Mouse (Mus musculus): ENCODE data around the gene Ip6k1.

Gene Ip6k1

DNA sequence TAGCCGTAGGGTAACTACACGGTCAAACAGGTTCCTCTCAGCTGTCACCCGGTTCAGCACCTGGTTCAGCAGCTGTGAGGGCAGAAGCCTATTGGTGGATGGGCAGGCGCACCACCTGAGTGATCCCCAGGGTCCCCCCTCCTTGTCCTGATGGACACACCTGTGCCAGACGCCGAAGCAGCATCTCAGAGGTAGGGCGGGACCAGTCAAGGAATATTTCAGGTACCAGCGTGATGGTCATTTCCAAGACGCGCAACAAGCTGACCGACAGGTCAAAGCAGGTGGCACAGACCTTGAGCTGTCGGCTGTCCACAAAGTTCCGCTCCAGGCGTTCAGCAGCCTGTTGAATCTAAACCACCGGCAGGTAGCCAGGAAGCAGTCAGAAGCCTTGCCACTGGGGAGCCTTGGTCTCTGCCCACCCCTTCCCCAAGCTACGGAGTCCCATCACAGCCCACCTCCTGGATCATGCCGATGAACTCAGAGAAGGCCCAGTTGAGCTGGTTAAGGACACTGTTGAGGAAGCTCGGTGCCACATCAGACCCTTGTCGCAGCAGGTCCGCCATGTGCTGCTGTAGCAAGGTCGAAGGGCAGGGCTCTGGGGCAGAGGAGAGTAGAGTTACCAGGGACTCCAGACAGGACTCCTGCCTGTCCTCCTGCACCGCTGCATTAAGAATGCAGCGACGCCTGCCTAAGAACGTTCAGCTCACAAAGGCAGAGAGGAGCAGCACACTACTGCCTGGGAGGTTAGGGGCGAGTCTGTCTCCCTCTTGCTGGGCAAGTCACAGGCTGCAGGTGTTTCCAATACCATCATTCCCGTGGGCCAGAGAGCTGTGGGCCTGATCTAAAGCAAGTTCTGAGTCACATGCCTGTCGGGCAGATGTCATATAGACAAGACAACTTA, 54.3 kb downstream of the Ip6k1 start:
- in situ Hi-C loops (cut with MseI, MboI): no loop called here

DNA sequence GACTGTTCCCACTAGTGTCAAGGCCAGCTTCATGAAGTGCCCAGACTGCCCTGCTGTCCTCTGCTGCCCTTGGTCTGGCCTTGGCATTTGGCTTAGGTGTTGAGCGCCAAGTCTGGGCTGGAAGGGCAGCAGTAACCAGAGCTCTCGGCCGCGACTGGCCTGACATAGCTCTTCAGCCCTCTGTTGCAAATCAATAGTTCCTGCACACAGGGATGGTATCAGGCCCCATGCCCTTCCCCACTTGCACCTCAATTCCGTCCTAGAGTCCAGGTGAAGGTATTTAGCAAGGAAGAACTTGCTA, 54.9 kb downstream of the Ip6k1 start:
- in situ Hi-C loops (cut with MseI, MboI): no loop called here

DNA sequence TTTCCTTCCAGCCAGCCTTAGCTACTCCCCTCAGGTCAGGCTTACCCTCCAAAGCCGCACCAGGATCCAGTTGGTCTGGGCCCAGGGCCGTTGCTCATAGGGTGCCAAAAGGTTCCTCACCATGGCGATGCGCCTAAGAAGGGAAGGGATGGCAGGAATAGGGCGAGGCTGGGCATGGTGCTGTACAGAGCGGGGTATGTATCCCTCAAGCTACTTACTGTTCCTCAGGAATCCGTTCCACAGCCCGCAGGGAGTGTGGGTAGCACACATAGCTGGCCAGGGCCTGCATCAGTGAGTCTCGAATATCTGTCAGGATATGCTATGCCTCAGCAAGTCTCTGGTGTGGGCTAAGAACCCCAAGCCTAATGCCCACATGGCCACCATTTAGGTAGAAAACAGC, 56.0 kb downstream of the Ip6k1 start:
- in situ Hi-C loops (cut with MseI, MboI): no loop called here

DNA sequence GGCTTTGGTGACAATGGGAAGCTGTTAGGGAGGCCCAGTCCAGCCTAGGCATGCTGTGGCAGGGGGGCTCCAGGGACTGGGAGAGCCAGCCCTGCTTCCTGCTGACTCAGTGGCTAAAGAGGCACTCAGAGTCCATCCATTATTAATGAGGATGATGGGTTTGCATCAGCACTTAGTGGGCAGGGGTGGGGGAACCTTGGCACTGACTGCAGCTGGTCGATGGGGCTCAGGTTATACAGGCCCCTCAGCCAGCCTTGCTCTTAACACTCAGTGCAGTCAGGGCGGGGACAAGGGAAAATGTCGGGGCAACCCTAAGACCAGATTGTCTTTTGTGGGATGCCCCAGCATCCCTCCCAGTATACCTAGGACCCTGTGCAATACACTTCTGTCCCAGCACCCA, 59.8 kb downstream of the Ip6k1 start:
- in situ Hi-C loops (cut with MseI, MboI): no loop called here

DNA sequence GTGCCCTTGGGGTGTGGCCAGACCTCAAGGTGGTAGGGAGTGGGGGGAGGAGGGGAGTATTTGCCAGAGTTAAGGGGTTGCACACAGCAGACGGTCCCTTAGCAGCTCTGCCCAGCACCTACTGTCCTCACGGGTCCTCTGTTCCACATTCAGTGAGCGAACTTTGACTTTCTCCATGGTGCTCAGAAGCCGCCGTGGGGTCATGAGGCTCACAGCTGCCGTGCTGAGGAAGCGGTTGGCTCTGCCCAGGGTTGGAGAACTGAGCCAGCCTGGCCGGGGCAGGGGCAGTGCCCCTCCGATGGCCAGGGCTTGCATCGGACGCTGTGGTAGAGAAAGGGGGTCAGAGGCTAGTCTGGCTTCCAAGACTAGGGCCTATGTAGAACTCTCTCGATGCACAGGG, 61.1 kb downstream of the Ip6k1 start:
- in situ Hi-C loops (cut with MseI, MboI): no loop called here

DNA sequence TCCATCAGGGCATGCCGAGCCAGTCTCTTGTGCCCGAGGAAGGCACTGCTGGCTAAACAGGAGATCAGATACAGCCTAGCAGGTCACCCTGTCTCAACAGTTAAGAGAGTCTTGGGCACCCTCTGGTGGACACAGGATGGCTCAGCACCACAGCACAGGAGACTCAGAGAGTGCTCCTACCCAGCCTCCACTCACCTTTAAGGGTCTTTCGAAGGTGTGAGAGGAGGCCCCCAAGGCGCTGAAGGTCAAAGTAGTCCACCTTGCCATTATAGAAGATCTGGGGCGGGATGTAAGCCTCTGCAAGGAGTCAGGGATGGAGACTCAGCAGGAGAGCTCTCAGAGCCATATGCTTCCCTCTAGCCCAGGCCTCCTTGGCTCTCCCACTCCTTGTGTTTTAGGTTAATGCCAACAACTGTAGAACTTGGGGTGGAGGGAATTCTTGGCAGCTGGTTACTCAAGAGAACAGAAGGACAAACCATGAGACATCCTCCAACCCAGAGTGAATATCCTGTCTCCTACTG, 63.2 kb downstream of the Ip6k1 start:
- in situ Hi-C loops (cut with MseI, MboI): no loop called here

DNA sequence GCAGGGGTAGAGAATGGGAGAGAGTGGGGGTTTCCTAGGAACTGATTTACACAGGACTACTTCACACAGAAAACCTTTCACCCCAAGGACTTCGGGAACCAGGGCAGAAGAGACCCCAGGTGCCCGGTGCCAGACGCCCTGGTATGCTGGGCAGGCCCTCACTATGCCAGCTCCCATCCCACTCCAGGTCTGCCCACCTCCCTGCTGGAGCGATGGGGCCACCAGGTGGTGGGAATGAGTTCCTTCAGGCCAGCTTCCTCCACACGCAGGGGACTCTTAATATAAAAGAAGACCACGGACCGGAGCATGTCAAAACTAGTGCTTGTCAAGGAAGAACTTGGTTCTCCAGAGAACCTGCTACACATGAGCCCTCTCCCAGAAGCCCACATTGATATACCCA, 64.9 kb downstream of the Ip6k1 start:
- in situ Hi-C loops (cut with MseI, MboI): no loop called here

DNA sequence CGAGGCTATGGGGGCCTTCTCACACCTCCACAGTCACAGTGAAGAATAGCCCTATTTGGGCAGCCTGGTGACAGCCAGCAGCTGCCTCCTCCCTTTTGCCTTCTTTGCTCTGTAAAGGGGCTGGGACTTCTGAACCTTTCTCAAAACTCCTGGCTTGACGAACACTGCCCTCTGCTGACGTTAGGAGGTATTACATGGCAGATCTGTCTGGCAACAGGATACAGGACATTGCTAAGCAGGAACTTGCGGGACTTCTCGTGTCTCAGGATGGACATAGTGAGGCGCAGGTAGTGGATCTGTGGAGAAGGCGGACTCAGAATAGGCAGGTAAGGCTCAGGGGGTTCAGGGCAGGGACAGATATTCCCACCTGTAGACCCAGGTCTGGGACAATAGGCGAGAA, 65.6 kb downstream of the Ip6k1 start:
- in situ Hi-C loops (cut with MseI, MboI): no loop called here

DNA sequence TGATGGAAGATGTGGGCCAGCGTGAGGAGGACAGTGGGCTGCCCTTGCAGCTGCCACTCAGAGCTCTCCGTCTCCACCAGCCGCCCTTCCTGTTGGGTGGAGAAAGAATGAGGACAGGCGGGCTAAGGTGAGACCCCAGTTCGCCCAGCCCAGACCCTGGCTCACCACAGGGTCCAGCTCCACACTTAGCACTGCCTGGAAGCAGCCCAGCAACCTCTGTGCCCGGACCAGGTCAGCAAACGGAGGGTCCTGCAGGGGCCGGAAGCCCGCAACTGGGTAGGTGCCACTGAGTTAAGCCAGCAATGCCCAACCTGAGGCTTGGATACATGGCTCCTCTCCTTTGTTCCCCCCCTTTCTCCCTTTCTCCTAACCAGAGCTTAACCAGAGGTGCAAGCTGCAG, 66.7 kb downstream of the Ip6k1 start:
- in situ Hi-C loops (cut with MseI, MboI): no loop called here

DNA sequence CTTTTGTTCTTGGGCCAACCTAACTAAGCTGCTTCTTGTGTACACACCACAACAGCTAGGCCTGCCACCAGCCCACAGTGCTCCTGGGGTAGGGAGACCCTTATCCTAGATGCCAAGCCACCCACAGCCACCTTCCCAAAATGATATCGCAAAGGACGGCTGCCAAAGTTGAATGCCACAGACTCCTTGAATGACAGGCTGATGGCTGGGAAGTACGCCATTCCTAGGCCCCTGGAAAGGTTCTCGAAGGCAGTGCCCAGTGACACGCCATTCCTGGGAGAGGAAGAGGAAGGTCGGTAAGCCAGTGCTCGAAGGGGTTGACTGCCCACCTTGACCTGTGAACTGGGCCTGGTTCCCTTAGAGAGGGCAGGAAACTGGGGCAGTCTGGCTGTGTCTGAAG, 67.2 kb downstream of the Ip6k1 start:
- in situ Hi-C loops (cut with MseI, MboI): no loop called here

DNA sequence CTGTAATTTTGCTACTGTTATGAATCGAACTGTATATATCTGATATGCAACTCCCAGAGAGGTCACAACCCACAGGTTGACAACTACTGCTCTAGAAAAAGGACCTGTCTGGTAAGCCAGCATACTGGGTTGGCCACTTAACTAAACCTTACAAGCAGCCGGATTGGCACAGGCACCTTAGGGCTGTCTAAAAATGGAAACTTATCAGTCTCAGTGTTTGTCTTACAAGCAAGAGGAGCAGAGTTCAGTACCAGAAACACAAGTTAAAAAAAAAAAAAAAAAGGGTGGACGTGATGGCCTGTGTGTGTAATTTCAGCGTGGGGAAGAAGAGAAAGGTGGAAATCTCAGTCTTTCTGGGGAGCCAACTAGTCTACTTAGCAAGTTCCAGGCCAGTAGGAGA, 69.5 kb downstream of the Ip6k1 start:
- in situ Hi-C loops (cut with MseI, MboI): no loop called here

DNA sequence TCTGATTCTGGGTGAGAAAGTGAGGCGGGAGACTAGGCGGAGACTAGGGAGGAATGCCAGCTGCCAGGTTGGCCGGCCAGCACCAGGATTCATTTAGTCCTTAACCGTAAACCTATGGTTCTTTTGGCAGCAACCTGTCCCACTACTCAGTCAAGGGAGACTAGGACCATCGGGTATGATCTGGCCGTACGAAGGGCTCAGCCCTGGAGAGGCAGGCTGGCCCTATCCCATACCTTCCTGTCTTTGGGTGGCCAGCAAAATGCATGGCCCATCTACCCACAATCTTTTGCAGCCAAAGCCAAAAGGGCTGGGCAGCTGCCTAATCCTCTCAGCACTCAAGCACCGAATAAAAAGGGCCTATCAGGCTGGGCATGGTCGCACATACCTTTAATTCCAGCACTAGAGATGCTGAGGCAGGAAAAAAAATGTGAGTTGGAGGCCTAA, 70.2 kb downstream of the Ip6k1 start:
- in situ Hi-C loops (cut with MseI, MboI): no loop called here

DNA sequence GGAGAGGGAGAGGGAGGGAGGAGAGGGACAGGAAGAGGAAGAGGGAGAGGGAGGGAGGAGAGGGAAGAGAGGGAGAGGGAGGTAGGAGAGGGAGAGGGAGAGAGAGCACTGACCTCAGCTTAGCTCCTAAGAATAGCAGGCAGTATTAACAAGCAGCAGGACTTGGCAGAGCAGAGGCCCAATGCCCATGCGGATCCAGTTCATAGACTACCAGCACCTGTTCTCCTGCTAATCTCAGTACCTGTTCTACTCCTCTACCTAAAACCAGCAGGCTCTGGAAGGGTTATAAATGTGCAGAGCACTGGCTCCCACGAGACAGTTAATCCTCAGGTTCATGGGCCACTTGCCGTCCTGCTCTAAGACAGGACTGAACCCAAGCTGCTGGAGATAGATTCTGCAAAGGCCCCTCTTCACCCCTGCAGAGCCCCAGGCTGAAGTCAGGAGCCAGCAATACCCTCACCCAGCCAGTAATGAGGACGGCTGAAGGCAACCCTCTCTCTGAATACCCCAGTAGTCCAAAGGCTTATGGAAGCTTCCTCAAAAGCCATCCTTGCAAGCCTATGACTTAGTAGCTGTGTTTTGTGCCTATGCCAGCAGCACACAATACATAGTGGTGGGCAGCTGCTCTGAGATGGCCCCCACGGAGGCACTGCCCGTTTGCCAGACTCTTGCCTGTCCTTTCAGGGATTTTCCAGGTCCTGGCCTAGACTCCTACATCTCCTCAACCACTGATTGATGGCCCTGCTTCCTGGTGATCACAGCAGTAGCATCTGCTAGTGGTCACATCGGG, 71.0 kb downstream of the Ip6k1 start:
- in situ Hi-C loops (cut with MseI, MboI): no loop called here

DNA sequence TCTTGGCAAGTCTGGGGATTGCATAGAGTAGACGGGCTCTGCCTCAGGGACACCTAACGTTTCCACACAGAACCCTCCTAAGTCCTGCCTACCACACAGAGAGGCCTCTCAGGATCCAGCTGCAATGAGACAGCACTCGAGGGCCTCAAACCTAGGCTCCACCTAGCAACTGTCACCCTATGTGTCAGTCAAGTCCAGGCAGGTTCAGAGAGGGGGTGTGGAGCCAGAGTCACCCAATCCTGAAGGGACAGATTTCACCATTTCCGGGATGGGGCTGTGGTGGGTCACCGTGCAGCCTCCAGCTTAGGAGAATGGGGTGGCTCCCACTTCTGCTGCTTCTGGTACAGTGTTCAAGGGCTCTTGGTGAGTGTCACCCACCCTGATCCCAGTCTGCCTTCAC, 77.9 kb downstream of the Ip6k1 start, which contains the start of gene Mst1:
Gene Mst1 (plus strand): TSS at position 269 of the 400 bp plus-strand sequence.
- in situ Hi-C loops (cut with MseI, MboI): no loop called here

DNA sequence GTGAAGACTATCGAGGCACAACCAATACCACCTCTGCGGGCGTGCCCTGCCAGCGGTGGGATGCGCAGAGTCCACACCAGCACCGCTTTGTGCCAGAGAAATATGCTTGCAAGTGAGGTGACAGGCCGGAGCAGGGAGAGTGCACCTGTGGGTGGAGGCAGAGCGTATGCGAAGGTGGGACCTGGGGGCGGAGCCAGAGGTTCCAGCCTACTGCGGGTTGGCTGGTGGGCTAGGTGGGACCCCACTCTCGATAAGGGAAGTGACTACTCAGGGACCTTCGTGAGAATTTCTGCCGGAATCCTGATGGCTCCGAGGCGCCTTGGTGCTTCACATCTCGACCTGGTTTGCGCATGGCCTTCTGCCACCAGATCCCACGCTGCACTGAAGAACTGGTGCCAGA, 80.2 kb downstream of the Ip6k1 start:
- in situ Hi-C loops (cut with MseI, MboI): no loop called here

DNA sequence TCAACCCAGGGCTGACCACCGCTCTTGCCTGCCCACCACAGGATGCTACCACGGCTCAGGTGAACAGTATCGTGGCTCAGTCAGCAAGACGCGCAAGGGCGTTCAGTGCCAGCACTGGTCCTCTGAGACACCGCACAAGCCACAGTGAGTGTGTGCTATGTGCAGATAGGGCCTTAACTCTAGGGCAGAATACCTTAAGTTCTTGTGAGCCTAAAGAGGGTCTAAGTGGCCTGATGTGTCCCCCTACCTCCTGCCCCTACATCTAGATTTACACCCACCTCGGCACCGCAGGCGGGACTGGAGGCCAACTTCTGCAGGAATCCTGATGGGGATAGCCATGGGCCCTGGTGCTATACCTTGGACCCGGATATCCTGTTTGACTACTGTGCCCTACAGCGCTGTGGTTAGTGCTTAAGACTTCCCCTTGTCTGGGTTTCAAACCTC, 80.7 kb downstream of the Ip6k1 start, which contains the start of gene Rnf123:
Gene Rnf123 (minus strand): TSS at position 359 of the 444 bp plus-strand sequence.
- in situ Hi-C loops (cut with MseI, MboI): no loop called here

DNA sequence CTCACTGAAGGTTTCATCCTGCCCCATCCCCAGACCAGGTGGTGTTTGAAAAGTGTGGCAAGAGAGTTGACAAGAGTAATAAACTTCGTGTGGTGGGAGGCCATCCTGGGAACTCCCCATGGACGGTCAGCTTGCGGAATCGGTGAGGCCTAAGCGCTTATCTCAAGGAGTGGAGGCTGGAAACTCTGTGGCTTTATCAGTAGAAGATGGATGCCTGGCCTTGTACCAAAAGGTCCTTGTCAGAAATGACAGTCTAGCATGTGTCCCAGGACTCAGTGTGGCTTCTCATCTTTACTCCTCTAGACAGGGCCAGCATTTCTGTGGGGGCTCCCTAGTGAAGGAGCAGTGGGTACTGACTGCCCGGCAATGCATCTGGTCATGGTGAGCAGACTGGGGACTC, 81.3 kb downstream of the Ip6k1 start:
- in situ Hi-C loops (cut with MseI, MboI): no loop called here

DNA sequence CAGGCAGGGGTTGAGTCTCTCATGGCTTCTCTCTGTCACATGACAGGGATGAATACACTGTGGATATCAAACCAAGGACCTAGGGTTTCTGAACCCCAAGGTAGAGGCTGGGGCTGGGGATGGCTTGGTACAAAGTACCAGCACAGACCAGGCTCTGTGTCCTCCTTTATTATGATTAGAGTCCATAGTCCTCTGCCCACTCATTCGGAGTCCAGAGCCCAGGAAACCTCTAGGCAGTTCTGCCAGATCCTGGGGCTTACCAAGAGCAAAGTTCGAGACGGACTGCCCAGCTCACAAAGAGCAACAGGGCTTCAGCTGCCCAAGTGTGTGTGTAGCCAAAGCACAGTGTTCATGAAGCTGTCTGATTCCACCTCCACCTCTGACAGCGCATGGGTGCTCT, 83.0 kb downstream of the Ip6k1 start:
- in situ Hi-C loops (cut with MseI, MboI): no loop called here

DNA sequence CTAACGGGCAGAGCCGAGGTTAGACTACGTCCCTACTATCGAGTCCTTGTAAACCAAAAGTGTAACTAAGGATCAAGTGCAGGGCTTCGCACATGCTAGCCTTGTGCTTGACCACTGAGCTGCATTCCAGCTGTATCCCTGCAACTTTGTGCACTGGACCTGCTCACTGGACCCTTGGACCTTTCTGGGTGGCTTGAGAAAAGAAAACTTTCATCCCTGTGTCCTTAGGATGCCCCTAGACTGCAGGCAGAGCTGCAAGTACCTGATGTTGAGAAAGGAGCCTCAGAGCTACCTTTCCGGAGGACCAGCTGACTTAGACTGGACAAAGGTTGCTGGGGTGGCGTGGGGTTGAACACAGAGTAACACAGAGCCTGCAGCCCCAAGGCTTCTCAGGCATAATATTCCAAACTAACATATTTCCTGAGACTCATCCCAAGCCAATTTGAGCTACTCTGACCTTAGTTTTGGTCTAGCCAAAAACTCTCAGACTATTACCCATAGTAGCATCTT, 88.4 kb downstream of the Ip6k1 start:
- in situ Hi-C loops (cut with MseI, MboI): no loop called here

DNA sequence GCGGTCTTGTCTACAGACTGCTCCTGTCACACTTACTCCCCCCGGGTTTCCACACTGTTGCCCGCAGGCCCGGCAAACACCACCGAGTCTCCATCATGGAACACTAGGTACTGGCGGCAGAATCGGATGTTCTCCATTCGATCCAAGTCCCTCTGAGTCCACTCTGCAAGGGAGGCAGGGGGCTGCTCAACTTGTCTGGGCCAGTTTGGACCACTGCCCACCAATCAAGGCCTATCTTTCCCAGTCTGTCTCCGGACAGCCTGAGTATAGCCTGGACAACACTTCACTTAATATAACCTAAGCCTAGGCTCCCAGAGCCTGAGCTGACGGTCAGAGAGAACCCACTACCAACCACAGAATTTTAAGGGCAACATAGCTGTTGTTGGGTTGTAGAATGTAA, 91.3 kb downstream of the Ip6k1 start:
- in situ Hi-C loops (cut with MseI, MboI): no loop called here

DNA sequence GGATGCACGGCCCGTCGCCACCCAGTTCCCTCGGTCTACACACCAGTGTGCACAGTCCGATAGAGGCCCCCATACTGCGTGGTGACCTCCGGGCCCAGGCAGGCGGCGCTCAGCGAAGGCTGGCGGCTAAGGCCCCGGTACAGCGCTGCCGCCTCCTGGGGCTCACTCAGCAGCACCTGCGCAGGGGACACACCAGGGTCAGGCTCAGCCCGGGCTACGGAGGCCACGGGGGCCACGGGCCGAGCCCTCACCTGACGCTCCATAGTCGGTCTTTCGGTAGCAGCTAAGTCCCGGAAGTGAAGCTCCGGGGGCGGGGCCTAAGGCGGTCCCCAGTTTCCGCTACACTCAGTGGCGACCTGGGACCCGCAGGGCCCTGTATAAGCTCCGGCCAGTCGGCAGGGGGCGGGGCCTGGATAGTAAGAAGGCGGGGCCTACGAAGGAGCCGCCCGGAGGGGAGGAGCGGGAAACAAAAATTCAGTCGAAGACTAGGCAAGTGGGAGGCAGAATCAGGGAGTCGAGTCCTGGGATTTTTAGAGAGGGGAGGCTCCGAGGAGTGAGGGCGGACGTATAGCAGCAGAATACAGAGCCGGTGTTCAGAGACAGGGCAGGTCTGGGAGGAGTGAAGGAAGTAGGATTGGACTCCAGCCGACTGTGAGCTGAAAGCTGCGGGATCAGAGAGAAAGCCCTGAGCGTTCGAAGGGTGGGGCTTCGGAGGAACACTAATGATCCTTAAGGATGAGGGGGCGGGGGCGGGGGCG, 92.1 kb downstream of the Ip6k1 start, which contains the start of gene Apeh:
Gene Apeh (minus strand): TSS at position 423 of the 758 bp plus-strand sequence.
- in situ Hi-C loops (cut with MseI, MboI): no loop called here

Measured in mouse trophoblast stem cell (cell line).